Mouse (Mus musculus) thymus, adult 2 months (tissue): ENCODE data around the gene Pnpla2. TPM values are rescaled to one million over a fixed set of nuclear protein-coding genes. Genes with fewer than 3 reads are reported as not detected.

Experiments
- DNase-seq: peaks from one replicate; pipeline ENCODE4 v3.0.0; 2021
- H3K27ac ChIP-seq: fragments of 200-500 bp; 2 replicates; pipeline ENCODE4 v1.5.1; 2012; ENCODE audit warnings: low read length, control low read depth; ENCODE audit not compliant: control insufficient read depth, insufficient read depth
- H3K27me3 ChIP-seq: fragments of 200-500 bp; 2 replicates; pipeline ENCODE4 v1.6.1; 2012; ENCODE audit warnings: mild to moderate bottlenecking, low read length, moderate library complexity, mixed read lengths; ENCODE audit not compliant: control insufficient read depth, insufficient read depth
- H3K36me3 ChIP-seq: fragments of 200-500 bp; 2 replicates; pipeline ENCODE4 v1.6.1; 2012; ENCODE audit warnings: mild to moderate bottlenecking, low read length, moderate library complexity; ENCODE audit not compliant: control insufficient read depth, insufficient read depth
- H3K4me1 ChIP-seq: fragments of 200-500 bp; replicated peaks from 2 replicates; pipeline ENCODE4 v1.6.1; 2012; ENCODE audit warnings: low read length; ENCODE audit not compliant: control insufficient read depth, insufficient read depth
- H3K4me3 ChIP-seq: fragments of 200-500 bp; 2 replicates; pipeline ENCODE4 v1.5.1; 2012; ENCODE audit warnings: mild to moderate bottlenecking, low read length, control low read depth, moderate library complexity; ENCODE audit not compliant: control insufficient read depth, insufficient read depth
- CTCF ChIP-seq: fragments of 200-500 bp; IDR thresholded peaks from 2 replicates; pipeline ENCODE4 v1.5.1; 2012; ENCODE audit warnings: mild to moderate bottlenecking, control low read depth, low read length, moderate library complexity, borderline replicate concordance; ENCODE audit not compliant: control insufficient read depth, poor library complexity, insufficient read depth; ENCODE audit errors: extremely low read depth
- POLR2A ChIP-seq: fragments of 200-500 bp; IDR thresholded peaks from 2 replicates; pipeline ENCODE4 v1.6.1; 2012; ENCODE audit warnings: mild to moderate bottlenecking, low read length, control low read depth, moderate library complexity; ENCODE audit not compliant: control insufficient read depth, poor library complexity, insufficient read depth; ENCODE audit errors: extremely low read depth
- WGBS: fragments of 180-500 bp; shearing (Covaris S2); methylation state at CpG from one replicate; pipeline ENCODE4 v1.1.7; 2018; 5-methylcytosine and 5-hydroxymethylcytosine counted together
- polyA plus RNA-seq: library from polyadenylated mRNA; depleted of rRNA; stranded (reverse); fragments of >200 nt; gene quantifications from 2 replicates; pipeline ENCODE4 v1.2.3, GENCODE M21; 2012

Gene Pnpla2
- polyA plus RNA-seq, 1 experiment = 256 TPM

DNA sequence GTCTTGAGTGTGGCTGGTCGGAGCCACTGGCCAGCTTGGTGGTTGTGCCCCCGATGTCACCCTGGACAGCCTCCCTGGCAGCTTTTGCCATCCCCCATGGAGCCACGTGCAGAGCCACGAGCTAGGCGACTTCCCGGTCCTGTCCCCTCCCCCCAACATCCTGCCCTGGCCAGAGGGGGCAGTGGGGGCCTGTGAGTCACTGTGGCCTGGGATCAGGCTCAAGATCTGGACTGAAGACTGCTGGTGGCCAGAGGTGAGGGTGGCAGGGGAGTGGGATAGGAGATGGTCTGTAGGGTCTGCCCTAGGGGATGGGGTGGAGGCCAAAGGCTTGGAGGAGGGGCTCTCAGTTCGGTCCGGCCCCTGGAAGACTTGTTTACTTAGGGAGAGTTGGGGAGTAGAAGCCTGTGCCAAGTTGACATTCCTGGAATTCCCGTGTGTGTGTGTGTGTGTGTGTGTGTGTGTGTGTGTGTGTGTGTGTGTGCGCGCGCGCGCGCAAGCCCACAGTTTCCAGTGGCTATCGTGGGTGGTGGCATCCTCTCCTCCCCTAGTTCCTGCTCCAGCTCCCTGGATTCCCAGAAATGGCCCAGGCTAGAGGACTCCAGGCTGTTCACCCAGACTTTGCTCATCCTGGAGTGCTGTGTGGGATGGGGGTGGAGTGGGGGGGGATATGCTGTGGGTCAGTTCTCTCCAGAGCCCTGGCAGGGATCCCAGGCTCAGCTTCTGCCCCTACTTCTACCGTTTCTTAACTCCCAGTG is 21.4 kb downstream of the Pnpla2 start:
- H3K4me1 ChIP-seq = peaks cover 37% of the 10 kb centered on the region
- H3K27me3 ChIP-seq = no peaks in the 10 kb centered on the region; the same call in 1 of the 2 replicates

DNA sequence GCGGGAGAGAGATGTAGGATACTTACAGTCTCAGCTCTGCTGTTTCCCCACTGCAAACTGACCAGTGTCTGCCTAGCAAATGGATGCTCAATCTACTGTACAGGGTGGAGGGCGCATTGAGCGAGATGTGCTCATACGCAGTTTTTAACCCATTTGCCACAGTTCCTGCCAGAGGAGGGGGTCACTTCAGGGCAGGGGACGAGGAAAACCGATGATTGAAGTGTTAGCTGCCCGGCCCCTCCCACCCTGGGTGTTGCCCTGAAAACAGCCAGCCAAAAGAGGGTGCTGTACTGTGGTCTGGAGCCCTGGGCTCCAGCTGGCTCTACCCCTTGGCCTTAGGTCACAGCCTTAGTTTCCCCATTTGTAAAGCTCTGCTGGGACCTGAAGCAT is 22.0 kb downstream of the Pnpla2 start:
- no peak for DNase-seq
- H3K4me1 ChIP-seq = peaks cover 42% of the 10 kb centered on the region
- 4% methylated on average over 7 of the region's 7 CpGs for WGBS
- peaks cover 5% of the 10 kb centered on the region; the same call in 1 of the 2 replicates for H3K27me3 ChIP-seq
- no peak overlapping the region for H3K27ac ChIP-seq
- H3K4me3 ChIP-seq = no peak overlapping the region
- no peak for TF ChIP-seq CTCF
- no peaks in the 10 kb centered on the region for H3K36me3 ChIP-seq

More for the DNA sequence above, 21.4 kb downstream of the Pnpla2 start:
- Histone ChIP-seq H3K27ac (no peak overlapping the region), H3K4me3 (peak overlapping the region; percentile 4; the same call in 1 of the 2 replicates), H3K36me3 (no peaks in the 10 kb centered on the region)
- WGBS = 2% methylated on average over 16 of the region's 17 CpGs
- TF ChIP-seq POLR2A = no peak
- no peak for TF ChIP-seq CTCF
- DNase-seq = no peak

DNA sequence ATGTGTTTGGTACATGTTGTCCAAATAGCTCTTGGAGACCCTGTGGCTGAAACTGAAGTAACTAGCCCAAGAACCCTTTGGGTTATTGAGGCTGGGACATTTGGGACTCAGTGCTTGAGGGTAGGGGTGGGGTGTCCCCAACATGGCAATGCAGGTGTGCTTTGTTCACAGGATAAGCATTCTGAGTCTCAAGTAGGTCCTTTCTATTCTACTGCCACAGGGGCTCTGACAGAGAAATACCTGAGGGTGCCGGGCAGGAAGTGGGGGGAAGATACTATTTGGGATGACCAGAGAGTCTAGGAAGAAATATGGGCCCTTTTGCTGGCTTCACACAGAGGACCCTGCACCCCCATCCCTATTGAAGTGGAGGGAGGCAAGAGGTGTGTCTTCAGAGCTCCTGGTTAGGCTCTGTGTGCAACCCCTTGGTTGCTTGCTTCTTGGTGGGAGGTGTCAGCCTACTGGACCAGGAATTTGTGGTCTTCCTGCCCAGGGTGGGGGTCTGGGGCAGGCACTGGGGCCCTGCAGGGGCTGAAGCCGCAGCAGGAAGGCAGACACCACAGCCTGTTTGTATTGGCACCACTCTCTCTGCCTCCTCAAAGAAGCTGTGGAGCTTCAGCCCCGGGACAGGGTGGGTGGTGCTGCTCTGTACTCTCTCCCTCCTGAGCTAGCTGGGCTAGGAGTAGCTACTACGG is 22.7 kb downstream of the Pnpla2 start:
- peaks cover 11% of the 10 kb centered on the region; the same call in 1 of the 2 replicates for H3K27me3 ChIP-seq
- H3K27ac ChIP-seq = no peak overlapping the region
- DNase-seq = no peak
- no peak for TF ChIP-seq POLR2A
- no peak for TF ChIP-seq CTCF
- WGBS = 3% methylated on average over 4 of the region's 4 CpGs
- peaks cover 48% of the 10 kb centered on the region for H3K4me1 ChIP-seq
- H3K36me3 ChIP-seq = no peaks in the 10 kb centered on the region
- no peak overlapping the region for H3K4me3 ChIP-seq

DNA sequence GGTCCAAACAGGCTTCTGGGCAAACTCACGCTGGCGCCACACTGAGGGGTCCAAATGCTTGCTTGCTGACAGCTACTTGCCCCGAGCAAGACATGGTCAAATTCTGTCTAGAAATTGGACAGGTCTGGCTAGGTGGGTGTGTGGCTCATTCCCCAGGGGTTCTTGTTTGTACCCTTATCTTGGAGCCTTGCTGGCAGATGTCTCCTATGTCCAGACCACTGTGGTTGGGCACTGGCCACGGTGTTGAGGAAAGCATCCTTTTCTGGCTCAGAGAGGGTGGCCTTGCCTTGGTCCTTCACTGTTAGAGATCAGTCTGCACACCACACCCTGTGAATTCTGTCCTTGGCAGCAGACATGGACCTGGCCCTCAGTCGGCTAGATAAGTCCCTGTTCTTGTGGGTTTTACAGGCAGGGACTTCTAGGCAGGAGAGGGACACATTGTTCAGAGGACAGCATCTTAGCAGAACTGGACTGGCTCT is 23.3 kb downstream of the Pnpla2 start:
- WGBS = 7% methylated on average over 5 of the region's 5 CpGs
- Histone ChIP-seq H3K4me3 (no peak overlapping the region), H3K4me1 (peaks cover 48% of the 10 kb centered on the region), H3K36me3 (no peaks in the 10 kb centered on the region), H3K27ac (no peak overlapping the region), H3K27me3 (peaks cover 11% of the 10 kb centered on the region; the same call in 1 of the 2 replicates)
- DNase-seq = no peak
- TF ChIP-seq POLR2A (no peak), CTCF (no peak)

DNA sequence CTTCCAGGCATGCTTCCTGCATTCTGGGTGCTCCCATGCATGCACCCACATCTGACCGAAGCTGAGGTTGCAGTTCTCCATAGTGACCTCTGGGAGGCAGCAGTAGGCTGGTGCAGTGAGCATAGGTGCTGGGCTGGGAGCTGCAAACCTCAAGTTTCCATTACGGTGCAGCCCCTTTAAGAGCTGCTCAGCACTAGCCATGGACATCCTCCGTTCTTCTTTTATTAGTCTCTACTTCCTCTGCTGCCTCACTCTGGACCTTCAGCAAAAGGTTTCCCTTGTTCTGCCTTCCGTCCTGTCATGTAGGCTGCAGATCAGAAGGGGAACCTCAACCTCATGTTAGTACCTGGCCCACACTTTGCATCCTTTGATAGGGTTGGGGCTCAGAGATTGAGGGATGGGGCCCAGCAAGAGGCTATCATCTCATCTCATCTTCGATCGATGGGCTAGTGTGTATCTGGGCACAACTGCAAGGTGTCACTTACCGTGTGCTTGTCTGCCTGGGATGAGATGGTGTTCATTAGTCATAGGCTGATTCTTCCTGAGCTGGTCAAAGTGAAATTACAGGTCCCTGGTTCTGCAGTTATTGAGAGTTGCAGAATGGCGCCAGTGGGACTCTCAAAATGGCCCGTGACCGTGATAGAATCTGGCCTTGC is 26.0 kb downstream of the Pnpla2 start:
- TF ChIP-seq POLR2A = no peak
- peak; percentile 94 for TF ChIP-seq CTCF
- peaks cover 34% of the 10 kb centered on the region for H3K4me1 ChIP-seq
- no peaks in the 10 kb centered on the region for H3K36me3 ChIP-seq
- no peak overlapping the region for H3K27ac ChIP-seq
- DNase-seq = peak; percentile 72
- H3K4me3 ChIP-seq = no peak overlapping the region
- H3K27me3 ChIP-seq = peaks cover 11% of the 10 kb centered on the region; the same call in 1 of the 2 replicates
- WGBS = 10% methylated on average over 10 of the region's 10 CpGs

DNA sequence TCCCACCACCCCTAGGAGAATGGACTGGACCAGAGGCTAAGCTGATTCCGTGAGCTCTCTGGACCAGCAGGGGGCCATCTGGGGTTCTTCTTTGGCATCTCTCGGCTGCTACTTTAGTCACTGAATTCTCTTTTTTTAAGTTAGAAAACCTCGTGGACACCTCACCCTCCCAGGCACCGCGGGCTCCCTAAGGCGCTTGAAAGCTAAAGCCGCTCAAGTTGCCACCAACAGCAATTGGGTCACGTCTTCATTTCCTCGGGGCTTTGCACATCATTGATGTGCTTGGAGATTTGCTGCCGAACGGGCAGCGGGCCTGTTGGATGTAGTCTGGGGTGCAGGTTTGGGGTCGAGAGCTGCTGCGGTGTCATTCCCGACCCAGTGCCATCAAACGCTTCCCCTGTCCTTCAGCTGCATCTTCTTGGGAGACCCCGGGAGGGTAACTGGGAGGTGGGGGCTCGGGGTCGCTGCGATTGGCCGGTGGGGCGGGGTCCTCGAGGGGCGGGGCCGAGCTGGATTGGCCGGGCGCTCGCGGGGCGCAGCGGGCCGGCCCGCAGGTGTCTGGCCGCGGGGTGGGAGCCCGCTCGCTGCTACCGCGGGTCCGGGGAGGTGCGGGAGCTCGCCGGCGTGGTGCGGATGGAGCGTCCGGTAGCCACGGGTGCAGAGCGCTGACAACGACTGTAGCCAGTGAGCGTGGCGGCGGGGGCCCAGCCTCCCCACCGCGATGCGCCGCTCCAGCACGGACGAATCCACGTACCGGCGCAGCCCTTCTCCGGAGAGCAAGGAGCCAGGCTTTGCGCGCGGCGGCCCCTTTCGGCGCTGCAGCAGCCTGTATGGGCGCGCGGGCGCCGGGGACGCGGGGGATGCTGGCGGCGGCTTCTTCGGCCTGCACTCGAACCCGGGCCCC is 26.8 kb downstream of the Pnpla2 start:
- Histone ChIP-seq H3K36me3 (no peaks in the 10 kb centered on the region), H3K27me3 (peaks cover 11% of the 10 kb centered on the region; the same call in 1 of the 2 replicates), H3K4me3 (peak overlapping the region; percentile 24), H3K27ac (no peak overlapping the region), H3K4me1 (peaks cover 26% of the 10 kb centered on the region)
- WGBS = 7% methylated on average over 81 of the region's 81 CpGs
- DNase-seq = no peak
- TF ChIP-seq POLR2A (no peak), CTCF (0 out of 2 replicates have a peak, but pooled peaks have one; percentile 39)
